Mouse (Mus musculus): Measurements from ENCODE around the gene Abcb9. TPM values are rescaled to one million over a fixed set of nuclear protein-coding genes. Genes with fewer than 3 reads are reported as not detected.

The Abcb9 gene
- 21.3 and 22.5 TPM in 2 replicates for polyA plus RNA-seq (2021; fragmentation: Nextera tagmentation)
- long read RNA-seq, experiment 1, transcript Abcb9-201 (12 exons, 3,661 nt), result major isoform, 25 of 67 reads
- long read RNA-seq, experiment 1, partial matches to known transcripts, result 35 of 67 reads
- long read RNA-seq, experiment 1, other reads (novel, unspliced or antisense), result 5 of 67 reads
- long read RNA-seq, experiment 2, transcript Abcb9-203 (2 exons, 2,469 nt), result minor isoform, 9 of 266 reads
- long read RNA-seq, experiment 2, transcript Abcb9-201 (12 exons, 3,661 nt), result major isoform, 161 of 266 reads
- long read RNA-seq, experiment 2, partial matches to known transcripts, result 67 of 266 reads
- long read RNA-seq, experiment 2, other reads (novel, unspliced or antisense), result 29 of 266 reads

DNA sequence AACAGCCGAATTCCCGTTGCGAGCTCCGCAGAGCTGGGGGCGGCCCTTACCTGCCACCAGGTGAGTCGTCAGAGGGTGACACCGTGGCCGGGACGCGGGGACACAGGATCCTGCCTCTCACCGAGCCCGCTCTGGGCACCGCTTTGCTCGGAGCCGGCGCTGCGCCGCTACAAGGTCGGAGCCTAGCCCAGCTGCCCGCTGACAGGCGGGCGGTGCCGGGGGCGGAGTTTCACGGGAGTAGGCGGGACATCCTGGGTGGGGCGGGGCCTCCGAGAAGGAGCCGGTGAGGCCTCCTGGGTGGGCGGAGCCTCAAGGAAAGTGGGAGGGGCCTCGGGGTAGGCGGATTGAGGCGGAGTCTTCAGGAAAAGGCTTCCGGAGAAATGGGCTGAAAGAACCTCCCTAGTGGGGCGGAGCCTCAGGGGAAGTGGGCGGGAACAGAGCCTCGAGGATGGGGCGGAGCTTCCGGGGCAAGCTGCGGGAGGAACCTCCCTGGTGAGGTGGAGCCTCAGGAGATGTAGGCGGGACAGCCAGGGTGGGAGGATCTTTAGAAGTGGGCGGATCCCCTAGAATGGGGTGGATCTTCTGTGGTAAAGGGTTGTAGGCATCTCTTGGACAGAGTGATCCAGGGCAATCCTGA, at the start of gene Abcb9:
Abcb9 (minus strand) TSS at position 203 of the 637 bp plus-strand sequence.

GRCm38 (mm10) chr5:124115990-124116845, 20.6 kb upstream of the Abcb9 start, which contains the start of gene Arl6ip4:
Gene Arl6ip4, plus strand, starts transcription at chr5:124116089.

GRCm38 (mm10) chr5:124111742-124112497, 16.3 kb upstream of the Abcb9 start, which contains the start of gene Ogfod2:
Gene Ogfod2, plus strand, starts transcription at chr5:124112297.

GRCm38 (mm10) chr5:124032001-124032508, 63.5 kb downstream of the Abcb9 start, which contains the start of gene Vps37b:
Gene Vps37b, minus strand, starts transcription at chr5:124032270.

Other genes starting within 250 kb of the Abcb9 start
- gene Hcar2, start 230.3 kb downstream of the Abcb9 start, polyA plus RNA-seq (2021; fragmentation: Nextera tagmentation), result 0.16 TPM in 1 of 2 replicates, not detected in the other
- 0.19 and 0.45 TPM in 2 replicates for gene Hcar1, start 215.8 kb downstream of the Abcb9 start, polyA plus RNA-seq (2021; fragmentation: Nextera tagmentation)
- gene Denr, start 188.6 kb downstream of the Abcb9 start, polyA plus RNA-seq (2021; fragmentation: Nextera tagmentation), result 116 and 120 TPM in 2 replicates
- not detected in 2 replicates for gene Gm43518, start 168.4 kb downstream of the Abcb9 start, polyA plus RNA-seq (2021; fragmentation: Nextera tagmentation)
- gene Ccdc62, start 165.1 kb downstream of the Abcb9 start, polyA plus RNA-seq (2021; fragmentation: Nextera tagmentation), result 2.7 and 3.8 TPM in 2 replicates
- 7.7 and 7.9 TPM in 2 replicates for gene Hip1r, start 122.2 kb downstream of the Abcb9 start, polyA plus RNA-seq (2021; fragmentation: Nextera tagmentation)
- 13.2 and 14.9 TPM in 2 replicates for gene Vps37b, start 63.5 kb downstream of the Abcb9 start, polyA plus RNA-seq (2021; fragmentation: Nextera tagmentation)
- 49.9 and 51.2 TPM in 2 replicates for gene Ogfod2, start 16.5 kb upstream of the Abcb9 start, polyA plus RNA-seq (2021; fragmentation: Nextera tagmentation)
- gene Arl6ip4, start 20.3 kb upstream of the Abcb9 start, polyA plus RNA-seq (2021; fragmentation: Nextera tagmentation), result 108 and 119 TPM in 2 replicates
- gene Pitpnm2, start 154.0 kb upstream of the Abcb9 start, polyA plus RNA-seq (2021; fragmentation: Nextera tagmentation), result 36.2 and 36.6 TPM in 2 replicates
- gene Mphosph9, start 232.2 kb upstream of the Abcb9 start, polyA plus RNA-seq (2021; fragmentation: Nextera tagmentation), result 7.5 and 10.0 TPM in 2 replicates
- gene 2810006K23Rik, start 232.3 kb upstream of the Abcb9 start, polyA plus RNA-seq (2021; fragmentation: Nextera tagmentation), result 10.2 and 12.2 TPM in 2 replicates

Measured in layer of hippocampus, adult 6 months (tissue).